Mouse (Mus musculus) brain, embryonic 18.5 days (tissue): ENCODE results near the gene Ap2a1.
A peak's percentile ranks its signal among the peaks of the same experiment; 100 is the strongest.

Source experiments
- DNase-seq: peaks from one replicate; pipeline ENCODE4 v3.0.0-alpha.2; 2012; ENCODE audit warnings: low read depth, low spot score

Ap2a1 gene

GRCm38 (mm10) chr7:44929204-44930151 lies at the start of gene Ap2a1:
Gene Ap2a1 (minus strand): TSS chr7:44929496.
- DNase-seq = peak; percentile 100

GRCm38 (mm10) chr7:44978300-44978699 lies 49.0 kb upstream of the Ap2a1 start:
- DNase-seq = no peak

GRCm38 (mm10) chr7:44975117-44975419 lies 45.8 kb upstream of the Ap2a1 start:
- no peak for DNase-seq

DNA sequence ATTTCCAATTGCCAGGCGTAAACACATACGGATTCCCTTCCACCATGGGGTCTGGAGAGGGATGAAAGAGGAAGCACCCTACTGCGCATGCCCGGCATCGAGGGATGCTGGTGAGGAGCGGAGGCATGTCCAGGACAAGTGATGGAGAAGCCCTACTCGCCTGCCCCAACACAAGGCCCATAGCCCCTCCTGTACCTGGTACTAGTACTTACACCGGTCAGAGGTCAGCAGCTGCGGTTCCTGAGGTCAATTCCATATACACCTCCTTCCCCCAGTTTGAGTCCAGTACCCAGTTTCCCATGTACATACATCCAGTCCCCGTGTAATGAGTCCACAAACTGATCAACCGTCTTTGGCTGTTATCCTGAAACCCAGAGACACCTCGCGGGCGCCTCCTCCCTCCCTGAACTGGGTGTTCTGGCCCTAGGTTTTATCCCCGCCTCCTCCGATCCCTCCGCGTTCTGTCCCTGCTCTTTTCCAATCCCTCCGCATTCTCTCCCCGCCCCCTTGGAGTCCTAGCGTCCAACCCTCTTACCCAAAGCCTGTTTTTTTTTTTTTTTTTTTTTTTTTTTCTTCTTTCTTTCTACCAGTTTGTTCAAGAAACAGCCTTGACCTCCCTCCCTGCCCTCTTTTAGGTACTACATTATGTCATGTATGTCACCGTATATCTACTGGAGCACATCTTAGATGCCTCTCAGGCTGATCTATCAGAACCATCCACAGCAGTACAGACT lies 45.3 kb upstream of the Ap2a1 start, which contains the start of gene Cpt1c:
Gene Cpt1c, minus strand, starts transcription at position 469 of the 734 bp plus-strand sequence.
- DNase-seq = peak; percentile 88

DNA sequence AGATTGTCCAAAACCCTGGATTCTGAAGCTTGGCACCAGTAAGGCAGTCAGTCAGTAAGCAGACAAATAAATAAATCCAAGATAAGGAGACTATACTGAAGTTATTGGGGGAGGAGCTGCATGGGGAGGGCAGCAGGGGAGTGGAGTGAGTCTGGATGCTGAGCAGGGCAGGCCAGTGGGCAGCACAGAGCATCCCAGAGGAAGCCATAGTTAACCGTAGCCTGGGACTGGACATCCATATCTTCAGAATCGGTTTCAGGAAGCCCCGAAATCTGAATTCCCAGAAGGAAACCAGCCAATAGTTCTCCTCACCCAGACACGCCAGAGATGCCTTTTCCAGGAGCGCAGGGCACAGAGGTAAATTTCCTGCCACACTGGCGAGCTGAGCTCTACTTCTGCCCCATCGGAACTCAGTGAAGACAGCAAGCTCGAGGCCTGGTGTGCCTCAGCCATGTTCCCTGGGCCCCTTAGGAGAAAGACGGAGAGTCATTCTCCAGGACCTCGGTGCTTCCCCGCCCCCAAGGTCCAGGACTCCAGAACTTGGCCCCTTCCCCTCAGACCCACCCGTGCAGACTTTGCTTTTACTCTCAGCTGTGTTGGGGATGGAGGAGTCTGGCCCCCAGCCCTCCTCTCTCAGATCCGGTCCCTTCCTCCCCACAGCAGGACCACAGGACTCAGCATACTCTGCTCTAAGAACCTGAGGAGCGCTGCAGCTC lies 44.3 kb upstream of the Ap2a1 start:
- DNase-seq = no peak

- DNase-seq = no peak
Observed at GRCm38 (mm10) chr7:44971142-44971541, 41.8 kb upstream of the Ap2a1 start.

GRCm38 (mm10) chr7:44970231-44970691 lies 41.0 kb upstream of the Ap2a1 start:
- DNase-seq = peak; percentile 87

GRCm38 (mm10) chr7:44966638-44967037 lies 37.3 kb upstream of the Ap2a1 start:
- no peak for DNase-seq

GRCm38 (mm10) chr7:44965975-44966374 lies 36.7 kb upstream of the Ap2a1 start:
- DNase-seq = no peak

- no peak for DNase-seq
Observed at GRCm38 (mm10) chr7:44964990-44965389, 35.7 kb upstream of the Ap2a1 start.

GRCm38 (mm10) chr7:44962831-44963230 lies 33.5 kb upstream of the Ap2a1 start:
- DNase-seq = no peak

DNA sequence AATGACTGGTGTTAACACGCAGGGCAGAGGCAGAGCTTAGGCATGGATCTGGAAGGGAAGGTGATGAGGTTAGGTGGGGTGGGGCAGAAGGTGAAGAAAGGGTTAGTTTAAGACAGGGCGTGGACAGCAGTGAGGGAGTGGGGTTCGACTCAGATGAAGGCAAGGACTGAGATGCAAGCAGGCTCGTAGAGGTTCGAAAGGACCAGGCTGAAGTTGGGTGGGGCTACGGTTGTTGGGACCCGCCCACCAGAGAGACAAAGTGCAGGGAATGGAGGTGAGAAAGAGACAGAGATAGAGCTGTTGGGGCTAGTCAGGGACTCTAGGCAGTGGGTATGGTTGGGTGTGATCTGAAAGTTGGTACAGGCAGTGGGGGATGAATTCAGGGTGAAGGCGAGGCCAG lies 33.0 kb upstream of the Ap2a1 start:
- no peak for DNase-seq

DNA sequence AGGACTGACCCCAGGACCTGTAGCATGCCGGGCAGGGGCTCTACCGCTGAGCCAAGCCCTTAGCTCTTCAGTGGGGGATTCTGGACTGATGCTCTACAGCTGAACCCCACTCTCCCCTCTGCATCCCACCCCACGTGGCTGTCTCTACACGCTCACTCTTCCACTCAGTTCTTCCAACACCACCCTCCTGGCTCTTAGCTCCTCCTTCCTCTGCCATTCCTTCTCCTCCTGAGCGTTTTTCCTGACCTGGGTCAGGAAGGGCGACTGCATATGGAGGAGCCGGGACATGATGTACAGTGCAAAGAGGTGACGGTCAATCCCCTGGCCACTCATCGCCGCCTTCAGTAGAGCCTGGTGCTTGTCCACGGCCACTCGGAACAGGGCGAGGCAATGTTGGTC lies 31.2 kb upstream of the Ap2a1 start:
- no peak for DNase-seq

DNA sequence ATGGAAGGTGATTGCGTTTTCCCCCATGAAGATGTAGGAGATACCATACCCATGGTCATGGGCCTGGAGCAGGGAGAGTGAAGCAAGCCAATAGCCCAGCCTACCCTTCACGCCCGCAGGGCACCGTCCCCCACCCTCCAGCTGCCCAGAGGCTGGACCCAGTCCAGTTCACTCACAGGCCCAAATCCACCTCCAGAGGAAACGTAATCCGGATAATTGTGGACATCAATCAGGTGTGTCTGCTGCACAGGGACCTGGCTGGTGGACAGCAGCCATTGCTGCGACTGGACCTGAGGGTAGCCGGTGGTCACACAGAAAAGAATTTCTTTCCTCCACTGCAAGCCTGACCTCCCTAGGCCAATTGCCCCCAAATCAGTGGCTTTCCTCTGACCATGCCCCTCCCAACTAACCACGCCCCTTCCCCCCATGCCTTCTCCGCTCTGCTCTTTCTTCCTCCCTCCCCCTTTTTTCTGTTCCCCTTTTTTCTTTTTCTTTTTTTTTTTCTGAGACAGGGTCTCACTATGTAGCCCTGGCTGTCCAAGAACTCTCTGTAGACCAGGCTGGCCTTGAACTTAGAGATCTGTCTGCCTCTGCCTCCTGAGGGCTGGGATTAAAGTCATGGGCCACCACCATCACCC lies 30.7 kb upstream of the Ap2a1 start:
- no peak for DNase-seq

GRCm38 (mm10) chr7:44959281-44959680 lies 30.0 kb upstream of the Ap2a1 start:
- no peak for DNase-seq

DNA sequence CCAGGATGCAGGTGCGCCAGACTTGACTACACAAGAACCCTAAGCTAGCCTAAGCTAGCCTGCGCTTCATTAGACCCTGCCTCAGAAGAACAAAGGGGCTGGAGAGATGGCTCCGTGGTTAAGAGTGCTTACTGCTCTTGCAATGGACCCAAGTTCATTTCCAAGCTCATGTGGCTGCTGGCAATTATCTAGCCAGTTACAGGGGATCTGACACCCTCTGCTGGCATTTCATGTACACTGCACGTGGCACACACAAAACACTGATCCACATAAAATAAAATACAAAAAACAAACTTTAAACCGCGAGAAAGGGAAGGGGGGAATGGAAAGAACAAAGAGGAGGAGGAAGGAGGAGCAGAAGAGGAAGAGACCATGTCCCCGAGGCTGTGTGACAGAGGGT lies 28.9 kb upstream of the Ap2a1 start:
- no peak for DNase-seq

DNA sequence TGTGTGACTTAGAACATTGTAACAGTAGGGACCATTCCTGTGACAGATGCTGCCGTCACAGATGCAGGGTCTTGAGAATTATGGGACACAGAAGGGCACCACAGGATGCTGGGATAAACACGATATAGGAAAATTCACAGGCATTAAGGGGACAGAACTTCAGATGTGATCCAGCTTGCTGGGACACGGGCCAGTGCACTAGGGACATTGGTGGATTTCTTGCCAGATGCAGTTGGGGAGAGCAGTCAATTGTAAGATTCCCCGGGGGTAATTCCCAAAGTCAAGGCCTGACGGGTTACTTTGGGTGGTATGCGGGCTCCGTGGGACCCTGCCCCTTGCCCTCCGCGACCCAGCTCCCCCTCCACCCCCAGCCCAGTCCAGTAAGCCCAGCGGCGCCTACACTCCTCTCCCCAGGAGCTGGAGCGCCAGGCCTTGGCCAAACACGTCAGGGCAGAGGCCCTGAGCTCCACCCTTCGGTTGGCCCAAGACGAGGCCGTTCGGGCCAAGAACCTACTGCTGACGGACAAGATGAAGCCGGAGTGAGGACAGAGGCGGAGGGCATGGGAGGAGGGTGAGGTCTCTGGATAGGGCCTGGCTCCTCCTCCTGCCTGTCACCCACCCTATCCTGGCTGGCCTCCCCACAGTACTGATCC lies 28.0 kb upstream of the Ap2a1 start:
- no peak for DNase-seq

DNA sequence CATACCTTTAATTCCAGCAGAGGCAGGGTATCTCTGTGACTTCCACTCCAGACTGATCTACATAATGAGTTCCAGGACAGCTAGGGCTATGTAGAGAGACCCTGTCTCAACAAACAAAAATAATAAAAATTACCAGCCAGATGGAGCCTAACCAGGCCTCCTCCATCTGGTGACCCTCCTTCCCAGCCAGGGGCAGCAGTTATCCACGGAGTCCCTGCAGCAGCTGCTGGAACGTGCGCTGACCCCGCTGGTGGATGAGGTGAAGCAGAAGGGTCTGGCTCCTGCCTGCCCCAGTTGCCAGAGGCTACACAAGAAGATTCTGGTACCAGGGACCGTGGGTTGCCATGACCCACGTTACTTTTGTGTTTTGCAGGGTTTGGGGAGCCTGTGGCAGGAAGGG lies 27.0 kb upstream of the Ap2a1 start:
- no peak for DNase-seq

DNA sequence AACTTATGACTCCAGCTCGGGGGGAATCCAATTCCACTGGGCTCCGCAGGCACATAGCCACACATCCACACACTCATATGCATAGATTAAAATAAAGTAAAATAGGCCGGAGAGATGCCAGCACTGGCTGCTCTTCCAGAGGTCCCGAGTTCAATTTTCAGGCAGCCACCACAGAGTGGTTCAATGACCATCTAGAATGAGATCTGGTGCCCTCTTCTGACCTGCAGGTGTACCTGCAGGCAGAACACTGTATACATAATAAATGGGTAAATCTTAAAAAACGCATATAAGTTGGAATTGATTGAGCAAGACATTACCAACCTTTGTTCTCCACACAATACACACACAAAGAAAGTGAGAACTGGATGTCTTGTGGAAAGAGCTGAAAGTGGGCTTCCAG lies 26.3 kb upstream of the Ap2a1 start:
- DNase-seq = no peak

GRCm38 (mm10) chr7:44954091-44954885 lies 25.0 kb upstream of the Ap2a1 start:
- DNase-seq = no peak
